Comparison of ENCODE assay signal across 15 mouse cellular contexts in genomic region chr2:165106585-165106984, GRCm38 (mm10). TPM values are rescaled to one million over a fixed set of nuclear protein-coding genes. Genes with fewer than 3 reads are reported as not detected.
DNase-seq lines count a peak whose midpoint lies in the region; ATAC-seq lines count a peak whose summit lies in the region.
"Had no signal": no experiment of that assay in that cellular context is flagged by ENCODE, and none has a peak within 500 bp of the region (broad histone marks: within the 10 kb centered on the region; RNA-seq: fewer than 3 reads in every experiment).

No protein-coding gene starts in this region.

- H3K4me1 ChIP-seq in midbrain, embryonic 11.5 days (ENCODE audit: control insufficient read depth, insufficient read depth, low read length): peaks cover 6% of the 10 kb centered on the region; the same call in 1 of the 2 replicates
- H3K4me1 ChIP-seq in heart, embryonic 12.5 days (replicated peaks): no peaks in the 10 kb centered on the region

- H3K9ac ChIP-seq in midbrain, embryonic 11.5 days (ENCODE audit: low read length): no peak overlapping the region
- no peak overlapping the region for H3K9ac ChIP-seq in heart, embryonic 12.5 days

- H3K36me3 ChIP-seq in midbrain, embryonic 11.5 days (ENCODE audit: control insufficient read depth, insufficient read depth, low read length): no peaks in the 10 kb centered on the region
- no peaks in the 10 kb centered on the region for H3K36me3 ChIP-seq in heart, embryonic 12.5 days

- ATAC-seq in midbrain, embryonic 11.5 days (ENCODE audit: low FRiP score): peak; percentile 43; the same call in 1 of the 2 replicates
- no peak for ATAC-seq in heart, embryonic 12.5 days (ENCODE audit: insufficient number of reproducible peaks, low FRiP score)

- no peak overlapping the region for H3K4me2 ChIP-seq in midbrain, embryonic 11.5 days
- no peak overlapping the region for H3K4me2 ChIP-seq in heart, embryonic 12.5 days

- H3K9me3 ChIP-seq in midbrain, embryonic 11.5 days (ENCODE audit: control insufficient read depth, low read length): no peaks in the 10 kb centered on the region
- no peaks in the 10 kb centered on the region for H3K9me3 ChIP-seq in heart, embryonic 12.5 days (replicated peaks)

- DNase-seq in cerebellum, postnatal 25 days: peak; percentile 25 to 43
- DNase-seq in cerebellum, adult 9-11 months: no peak
- DNase-seq in testis, postnatal 10 days (ENCODE audit: low spot score): peak; percentile 39
- no peak for DNase-seq in testis, postnatal 14 days (ENCODE audit: low spot score)
- no peak for DNase-seq in midbrain, embryonic 11.5 days (ENCODE audit: low spot score, missing footprints)
- no peak for DNase-seq in heart, postnatal 14 days
- DNase-seq in heart, postnatal 25 days (ENCODE audit: low spot score): no peak
- DNase-seq: embryo, embryonic 11 days; heart, adult 2 months; liver had no signal

- H3K27ac ChIP-seq in midbrain, embryonic 11.5 days (ENCODE audit: low read depth, low read length): no peak overlapping the region
- no peak overlapping the region for H3K27ac ChIP-seq in heart, embryonic 12.5 days (ENCODE audit: poor library complexity, severe bottlenecking)
- H3K27ac ChIP-seq: heart, adult 2 months had no signal

- H3K4me3 ChIP-seq in midbrain, embryonic 11.5 days (ENCODE audit: low read depth, low read length): no peak overlapping the region
- no peak overlapping the region for H3K4me3 ChIP-seq in heart, embryonic 12.5 days
- H3K4me3 ChIP-seq: heart, adult 2 months had no signal

- intact Hi-C loops in heart, postnatal 14 days (cut with DNase I): no loop called here
- intact Hi-C loops in heart, postnatal 25 days (cut with DNase I): no loop called here

- H3K27me3 ChIP-seq in midbrain, embryonic 11.5 days (ENCODE audit: control insufficient read depth, insufficient read depth, low read length): peaks cover 16% of the 10 kb centered on the region
- peaks cover 100% of the 10 kb centered on the region for H3K27me3 ChIP-seq in heart, embryonic 12.5 days (replicated peaks)

- 26% methylated on average over 18 of the region's 18 CpGs for WGBS in midbrain, embryonic 11.5 days
- 20% methylated on average over 18 of the region's 18 CpGs for WGBS in heart, embryonic 12.5 days

RNA-seq across cellular contexts. Expression of gene 1700025C18Rik, which starts 16.0 kb away (rescaled TPM):
- not detected in 2 replicates for polyA plus RNA-seq in midbrain, embryonic 11.5 days (2014; fragmentation: Nextera tagmentation; extraction: Ambion mirVana)
- polyA plus RNA-seq in heart, embryonic 12.5 days (2016; fragmentation: Nextera tagmentation; extraction: Ambion mirVana): not detected in 2 replicates
- not detected for total RNA-seq in heart, postnatal 14 days (2021)
- total RNA-seq in heart, postnatal 25 days (2021): not detected
- total RNA-seq: heart, adult 2 months; layer of hippocampus, postnatal 14 days; MEL had no signal
- polyA plus RNA-seq: heart, adult 2 months; lung, embryonic 16.5 days; stomach, embryonic 14.5 days had no signal

RNA-seq across cellular contexts. Expression of gene Cd40, which starts 51.2 kb away (rescaled TPM):
- 5.6 and 7.3 TPM in 2 replicates for polyA plus RNA-seq in midbrain, embryonic 11.5 days (2014; fragmentation: Nextera tagmentation; extraction: Ambion mirVana)
- polyA plus RNA-seq in heart, embryonic 12.5 days (2016; fragmentation: Nextera tagmentation; extraction: Ambion mirVana): 7.2 and 7.7 TPM in 2 replicates
- 1 to 10 TPM; 2.4 to 3.0 TPM for total RNA-seq in heart, postnatal 14 days (2021)
- total RNA-seq in heart, postnatal 25 days (2021): 1 to 10 TPM; 1.9 to 3.6 TPM
- total RNA-seq: MEL had no signal

Comparison
In these comparisons a context has a peak if more than half of its experiments do, and no peak if none do; other contexts are left out.
1. DNase-seq: peak in cerebellum, postnatal 25 days (2 of 2) and testis, postnatal 10 days (single experiment); none in cerebellum, adult 9-11 months (single experiment), testis, postnatal 14 days (single experiment), midbrain, embryonic 11.5 days (single experiment), heart, postnatal 14 days (0 of 2) and heart, postnatal 25 days (single experiment).